Mouse (Mus musculus) testis, adult 2 months (tissue): ENCODE data around the gene Tpk1. TPM values are rescaled to one million over a fixed set of nuclear protein-coding genes. Genes with fewer than 3 reads are reported as not detected.
"Not testable (repeated sequence)": the region's sequence is repeated elsewhere in the genome, so short reads cannot be mapped to it uniquely, and the experiment has no call there.

Experiments used
- H3K27ac ChIP-seq: fragments of 200-500 bp; 2 replicates; pipeline ENCODE4 v1.5.1; 2012; ENCODE audit warnings: low read depth, low read length; ENCODE audit not compliant: control insufficient read depth, insufficient read depth
- H3K27me3 ChIP-seq: fragments of 200-500 bp; 2 replicates; pipeline ENCODE4 v1.6.1; 2012; ENCODE audit warnings: mild to moderate bottlenecking, low read length, moderate library complexity; ENCODE audit not compliant: control insufficient read depth, insufficient read depth
- H3K36me3 ChIP-seq: fragments of 200-500 bp; 2 replicates; pipeline ENCODE4 v1.6.1; 2012; ENCODE audit warnings: mild to moderate bottlenecking, low read length; ENCODE audit not compliant: control insufficient read depth, insufficient read depth
- H3K4me1 ChIP-seq: fragments of 200-500 bp; 2 replicates; pipeline ENCODE4 v1.6.1; 2012; ENCODE audit warnings: low read length; ENCODE audit not compliant: control insufficient read depth, insufficient read depth
- H3K4me3 ChIP-seq: fragments of 200-500 bp; 2 replicates; pipeline ENCODE4 v1.5.1; 2012; ENCODE audit warnings: low read depth, mild to moderate bottlenecking, low read length, moderate library complexity, mixed read lengths; ENCODE audit not compliant: control insufficient read depth
- CTCF ChIP-seq: fragments of 200-500 bp; IDR thresholded peaks from 2 replicates; pipeline ENCODE4 v1.5.1; 2012; ENCODE audit warnings: low read depth, mild to moderate bottlenecking, inconsistent platforms, low read length, moderate library complexity; ENCODE audit not compliant: control insufficient read depth, insufficient read depth, insufficient replicate concordance
- POLR2A ChIP-seq: fragments of 200-500 bp; IDR thresholded peaks from 2 replicates; pipeline ENCODE4 v1.6.1; 2012; ENCODE audit warnings: low read depth, mild to moderate bottlenecking, inconsistent platforms, low read length, moderate library complexity; ENCODE audit not compliant: control insufficient read depth
- polyA plus RNA-seq: library from polyadenylated mRNA; depleted of rRNA; stranded (reverse); fragments of >200 nt; gene quantifications from 2 replicates; pipeline ENCODE4 v1.2.3, GENCODE M21; 2012

The Tpk1 gene
- polyA plus RNA-seq, 1 experiment, result 1.7 TPM

DNA sequence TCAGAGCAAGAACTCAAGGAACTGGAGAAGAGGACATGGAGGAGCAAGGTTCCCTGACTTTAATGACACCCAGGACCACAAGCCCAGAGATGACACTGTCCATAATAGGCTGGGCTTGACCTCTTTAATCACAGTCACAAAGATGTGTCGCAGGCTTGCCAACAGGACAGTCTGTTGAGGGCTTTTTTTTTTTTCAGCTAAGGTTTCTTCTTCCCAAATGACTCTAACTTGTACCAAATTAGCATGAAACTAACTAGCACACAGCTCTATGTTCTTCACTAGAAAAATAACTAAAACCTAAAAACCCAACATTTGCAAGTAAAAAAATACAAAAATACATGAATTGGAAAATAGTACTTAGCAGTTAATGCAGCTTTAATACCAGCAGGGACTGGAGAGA, 27.2 kb downstream of the Tpk1 start:
- Histone ChIP-seq H3K4me3 (no peak overlapping the region), H3K4me1 (no peaks in the 10 kb centered on the region), H3K27me3 (no peaks in the 10 kb centered on the region), H3K27ac (no peak overlapping the region), H3K36me3 (no peaks in the 10 kb centered on the region)
- TF ChIP-seq POLR2A (no peak), CTCF (no peak)

- TF ChIP-seq POLR2A (no peak), CTCF (no peak)
- Histone ChIP-seq H3K4me3 (no peak overlapping the region), H3K27me3 (no peaks in the 10 kb centered on the region), H3K36me3 (no peaks in the 10 kb centered on the region), H3K27ac (no peak overlapping the region), H3K4me1 (no peaks in the 10 kb centered on the region)
Observed at GRCm38 (mm10) chr6:43638119-43638518, 28.0 kb downstream of the Tpk1 start.

- no peaks in the 10 kb centered on the region for H3K36me3 ChIP-seq
- no peaks in the 10 kb centered on the region for H3K27me3 ChIP-seq
- no peaks in the 10 kb centered on the region for H3K4me1 ChIP-seq
- no peak overlapping the region for H3K4me3 ChIP-seq
- TF ChIP-seq CTCF, result no peak
- TF ChIP-seq POLR2A, result no peak
- no peak overlapping the region for H3K27ac ChIP-seq
Observed at GRCm38 (mm10) chr6:43636980-43637638, 29.0 kb downstream of the Tpk1 start.

DNA sequence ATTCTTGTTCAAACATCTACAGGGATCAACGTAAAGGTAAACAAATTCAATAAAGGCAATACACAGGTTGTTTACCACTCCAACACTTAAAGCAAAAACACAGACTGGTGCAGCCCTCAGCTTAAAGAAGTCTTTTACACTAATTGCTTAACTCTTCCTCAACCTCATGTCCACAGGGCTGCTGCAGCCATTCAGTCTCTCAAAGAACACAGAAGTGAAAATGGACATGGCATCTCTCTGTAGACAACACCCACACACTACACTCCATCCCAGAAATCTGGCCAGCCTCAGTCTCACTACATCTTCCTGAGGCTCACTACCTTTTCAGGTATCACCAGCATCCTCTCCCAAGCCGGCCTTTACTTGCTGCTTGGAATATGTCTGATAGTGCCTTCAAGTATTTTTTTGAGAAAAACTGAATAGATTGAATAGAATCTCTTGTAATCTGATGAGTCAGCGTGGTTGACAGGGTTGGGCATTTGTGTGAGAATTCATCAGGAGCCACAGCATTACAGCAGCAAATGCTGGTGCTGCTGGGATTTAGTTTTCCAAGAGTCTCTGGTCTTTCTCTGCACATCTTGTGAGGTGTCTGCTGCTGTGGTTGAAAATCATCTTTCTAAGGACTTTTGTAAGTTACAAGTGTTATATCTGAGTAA, 32.6 kb downstream of the Tpk1 start:
- TF ChIP-seq CTCF (no peak), POLR2A (no peak)
- Histone ChIP-seq H3K27me3 (no peaks in the 10 kb centered on the region), H3K4me3 (peak overlapping the region; percentile 24; the same call in 1 of the 2 replicates), H3K36me3 (no peaks in the 10 kb centered on the region), H3K4me1 (no peaks in the 10 kb centered on the region), H3K27ac (no peak overlapping the region)

- Histone ChIP-seq H3K4me3 (no peak overlapping the region), H3K36me3 (no peaks in the 10 kb centered on the region), H3K4me1 (no peaks in the 10 kb centered on the region), H3K27ac (no peak overlapping the region), H3K27me3 (no peaks in the 10 kb centered on the region)
- no peak for TF ChIP-seq CTCF
- no peak for TF ChIP-seq POLR2A
Observed at GRCm38 (mm10) chr6:43632871-43633270, 33.2 kb downstream of the Tpk1 start.

DNA sequence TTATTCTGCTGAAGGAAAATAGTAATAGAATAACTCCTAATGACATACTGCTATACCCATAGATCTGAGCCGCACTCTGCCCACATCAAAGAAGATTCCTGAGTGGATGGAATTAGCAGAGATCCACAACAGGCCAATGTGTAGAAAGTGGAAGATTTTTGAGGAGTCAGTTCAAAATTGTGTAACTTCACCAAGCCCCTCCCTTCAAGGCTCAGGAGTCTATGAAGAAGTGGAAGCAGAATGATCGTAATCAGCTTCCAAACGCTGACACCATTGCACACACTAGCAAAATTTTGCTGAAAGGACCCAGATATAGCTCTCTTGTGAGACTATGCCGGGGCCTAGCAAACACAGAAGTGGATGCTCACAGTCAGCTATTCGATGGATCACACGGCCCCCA, 42.6 kb downstream of the Tpk1 start:
- H3K36me3 ChIP-seq, H3K27me3 ChIP-seq, H3K27ac ChIP-seq, H3K4me1 ChIP-seq, H3K4me3 ChIP-seq: not testable (repeated sequence)

DNA sequence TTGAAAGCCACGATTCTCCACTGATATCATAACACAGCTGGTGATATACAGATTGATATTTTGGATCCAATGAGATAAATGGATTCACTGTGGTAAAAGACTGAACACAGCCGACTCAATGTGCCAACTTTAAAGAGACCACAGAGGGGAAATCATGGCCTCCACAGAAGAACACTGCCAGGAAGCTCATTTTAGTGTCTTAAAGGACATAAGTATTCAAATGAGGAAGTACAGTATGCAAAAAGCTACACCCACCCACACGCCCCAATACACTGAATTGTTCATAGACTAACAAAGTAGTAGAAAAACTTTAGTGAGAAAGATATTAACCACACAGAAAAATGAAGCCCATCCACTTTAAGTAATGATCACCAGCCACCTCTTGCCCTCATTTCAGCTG, 46.8 kb downstream of the Tpk1 start:
- Histone ChIP-seq H3K4me3 (no peak overlapping the region), H3K36me3 (no peaks in the 10 kb centered on the region), H3K27me3 (no peaks in the 10 kb centered on the region), H3K4me1 (no peaks in the 10 kb centered on the region), H3K27ac (no peak overlapping the region)
- TF ChIP-seq CTCF (no peak), POLR2A (no peak)

- Histone ChIP-seq H3K4me1 (no peaks in the 10 kb centered on the region), H3K27ac (no peak overlapping the region), H3K36me3 (no peaks in the 10 kb centered on the region), H3K27me3 (no peaks in the 10 kb centered on the region), H3K4me3 (no peak overlapping the region)
- TF ChIP-seq POLR2A (no peak), CTCF (no peak)
Observed at GRCm38 (mm10) chr6:43611770-43612169, 54.3 kb downstream of the Tpk1 start.
